Mouse (Mus musculus): ENCODE data around the gene Bcap31.

The Bcap31 gene

GRCm38 (mm10) chrX:73684156-73684555 lies 31.8 kb downstream of the Bcap31 start:
- CTCF ChIA-PET = no interaction called here

GRCm38 (mm10) chrX:73676668-73677067 lies 39.3 kb downstream of the Bcap31 start:
- CTCF ChIA-PET = no interaction called here

GRCm38 (mm10) chrX:73675231-73675630 lies 40.7 kb downstream of the Bcap31 start:
- CTCF ChIA-PET = no interaction called here

- CTCF ChIA-PET = no interaction called here
These were observed 41.9 kb downstream of the Bcap31 start for GRCm38 (mm10) chrX:73673968-73674661.

- CTCF ChIA-PET = no interaction called here
These were observed 42.4 kb downstream of the Bcap31 start for GRCm38 (mm10) chrX:73673619-73673967.

GRCm38 (mm10) chrX:73672879-73673618 lies 42.9 kb downstream of the Bcap31 start, which contains the start of gene Slc6a8:
Gene Slc6a8, plus strand, starts transcription at chrX:73673150.
- CTCF ChIA-PET = interaction anchor here (0.5 kb wide), 1 partner anchor 74 kb away, joined by 4 read pairs; no protein-coding TSS in a partner anchor

- CTCF ChIA-PET = interaction anchor here (0.5 to 0.7 kb wide), 5 partner anchors 20 to 389 kb away, joined by 3 to 26 read pairs (median 5); no protein-coding TSS in a partner anchor
These were observed 43.9 kb downstream of the Bcap31 start for GRCm38 (mm10) chrX:73672031-73672431.

- CTCF ChIA-PET = no interaction called here
These were observed 52.8 kb downstream of the Bcap31 start for GRCm38 (mm10) chrX:73663143-73663542.

- CTCF ChIA-PET = interaction anchor here (0.6 kb wide), 1 partner anchor 18 kb away, joined by 5 read pairs; no protein-coding TSS in a partner anchor
These were observed 55.7 kb downstream of the Bcap31 start for GRCm38 (mm10) chrX:73660284-73660665.

- CTCF ChIA-PET = interaction anchor here (0.6 kb wide), 1 partner anchor 19 kb away, joined by 5 read pairs; no protein-coding TSS in a partner anchor
These were observed 56.2 kb downstream of the Bcap31 start, which contains the start of gene Pnck for GRCm38 (mm10) chrX:73659575-73660283. Gene Pnck, minus strand, starts transcription at chrX:73660117.

GRCm38 (mm10) chrX:73658936-73659574 lies 56.9 kb downstream of the Bcap31 start:
- CTCF ChIA-PET = interaction anchor here (0.7 kb wide), 1 partner anchor 128 kb away, joined by 7 read pairs; no protein-coding TSS in a partner anchor

- CTCF ChIA-PET = interaction anchor here (0.7 kb wide), 1 partner anchor 129 kb away, joined by 7 read pairs; no protein-coding TSS in a partner anchor
These were observed 57.6 kb downstream of the Bcap31 start for GRCm38 (mm10) chrX:73658391-73658790.

GRCm38 (mm10) chrX:73655529-73655928 lies 60.4 kb downstream of the Bcap31 start:
- CTCF ChIA-PET = no interaction called here

GRCm38 (mm10) chrX:73654177-73654576 lies 61.8 kb downstream of the Bcap31 start:
- CTCF ChIA-PET = interaction anchor here (0.6 to 0.7 kb wide), 2 partner anchors 132 to 904 kb away, joined by 3 to 4 read pairs; no protein-coding TSS in a partner anchor

GRCm38 (mm10) chrX:73653392-73653791 lies 62.6 kb downstream of the Bcap31 start:
- CTCF ChIA-PET = no interaction called here

- CTCF ChIA-PET = no interaction called here
These were observed 65.1 kb downstream of the Bcap31 start for GRCm38 (mm10) chrX:73650869-73651268.

GRCm38 (mm10) chrX:73645121-73645520 lies 70.9 kb downstream of the Bcap31 start:
- CTCF ChIA-PET = no interaction called here

GRCm38 (mm10) chrX:73639901-73640469 lies 76.0 kb downstream of the Bcap31 start:
- CTCF ChIA-PET = no interaction called here

- CTCF ChIA-PET = no interaction called here
These were observed 76.7 kb downstream of the Bcap31 start, which contains the start of gene Dusp9 for GRCm38 (mm10) chrX:73639255-73639675. Gene Dusp9, plus strand, starts transcription at chrX:73639419.

- CTCF ChIA-PET = no interaction called here
These were observed 78.6 kb downstream of the Bcap31 start for GRCm38 (mm10) chrX:73637415-73637814.

All from spleen, embryonic (tissue).